Mouse (Mus musculus): Measurements from ENCODE around the gene Hipk1.
"Not testable (repeated sequence)": the region's sequence is repeated elsewhere in the genome, so short reads cannot be mapped to it uniquely, and the experiment has no call there.

Hipk1 gene

DNA sequence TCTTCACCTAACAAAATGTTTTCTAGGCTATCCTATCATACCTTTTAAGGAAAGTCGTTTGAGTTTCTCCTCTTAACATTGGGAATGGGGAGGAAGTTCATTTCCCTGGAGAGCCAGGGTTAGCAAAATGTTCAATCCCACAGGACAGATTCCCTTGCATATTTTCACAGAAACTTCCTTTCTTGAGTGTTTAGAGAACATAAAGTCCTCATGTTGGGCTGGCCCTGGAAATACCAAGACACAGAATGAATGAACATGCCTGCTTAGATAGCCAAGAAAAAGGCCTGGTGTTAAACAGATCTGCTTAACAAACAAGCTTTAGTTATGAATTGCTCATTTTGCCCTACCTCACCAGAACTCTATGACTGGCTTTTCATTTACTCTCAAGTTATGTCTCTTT is 1.2 kb upstream of the Hipk1 start:
- no peak for DNase-seq (ENCODE audit: low spot score)

DNA sequence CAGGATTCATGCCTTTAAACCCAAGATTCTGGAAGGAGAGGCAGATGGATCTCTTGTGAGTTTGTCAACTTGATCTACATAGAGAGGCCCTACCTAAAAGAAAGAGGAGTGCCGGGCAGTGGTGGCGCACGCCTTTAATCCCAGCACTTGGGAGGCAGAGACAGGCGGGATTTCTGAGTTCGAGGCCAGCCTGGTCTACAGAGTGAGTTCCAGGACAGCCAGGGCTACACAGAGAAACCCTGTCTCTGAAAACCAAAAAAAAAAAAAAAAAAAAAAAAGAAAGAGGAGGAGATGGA is 696 bp upstream of the Hipk1 start:
- DNase-seq (ENCODE audit: low spot score) = not testable (repeated sequence)

DNA sequence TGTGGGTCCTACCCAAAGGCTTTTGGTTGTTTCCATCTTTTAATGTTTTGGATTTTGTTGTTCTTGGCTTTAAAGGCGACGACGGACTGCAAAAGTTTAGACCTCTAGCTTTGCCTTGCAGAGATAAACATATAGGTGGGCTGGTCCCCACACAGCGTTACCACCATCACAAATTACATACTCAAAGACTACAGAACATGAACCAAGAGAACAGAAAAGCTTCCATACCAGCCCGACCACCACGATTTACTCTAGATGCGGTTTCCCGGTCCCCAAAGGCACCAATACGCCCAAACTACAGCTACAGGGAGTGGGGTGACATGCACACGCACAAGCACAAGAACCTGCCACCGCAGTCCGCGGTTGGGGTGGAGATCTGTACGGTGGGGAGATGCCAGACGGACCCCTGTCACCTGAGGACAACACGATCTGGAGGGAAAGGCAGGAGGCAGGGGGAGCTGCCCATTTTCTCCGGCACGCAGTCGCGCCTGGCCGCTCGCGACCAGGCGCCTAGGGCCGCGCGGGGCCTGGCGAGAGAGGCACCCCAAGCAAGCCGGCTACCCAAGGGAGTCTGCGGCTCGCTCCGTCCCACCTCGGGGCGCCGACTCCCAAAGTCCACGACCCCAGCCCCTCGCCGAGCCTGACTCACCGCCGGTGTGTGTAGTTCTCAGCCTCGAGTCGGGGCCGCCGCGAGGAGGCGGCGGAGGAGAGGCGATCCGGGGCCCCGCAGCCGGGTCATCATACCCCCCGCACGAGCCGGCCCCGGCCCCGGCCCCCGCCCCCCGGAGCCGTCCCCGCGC is 817 bp downstream of the Hipk1 start:
- DNase-seq (ENCODE audit: low spot score) = peak; percentile 40

DNA sequence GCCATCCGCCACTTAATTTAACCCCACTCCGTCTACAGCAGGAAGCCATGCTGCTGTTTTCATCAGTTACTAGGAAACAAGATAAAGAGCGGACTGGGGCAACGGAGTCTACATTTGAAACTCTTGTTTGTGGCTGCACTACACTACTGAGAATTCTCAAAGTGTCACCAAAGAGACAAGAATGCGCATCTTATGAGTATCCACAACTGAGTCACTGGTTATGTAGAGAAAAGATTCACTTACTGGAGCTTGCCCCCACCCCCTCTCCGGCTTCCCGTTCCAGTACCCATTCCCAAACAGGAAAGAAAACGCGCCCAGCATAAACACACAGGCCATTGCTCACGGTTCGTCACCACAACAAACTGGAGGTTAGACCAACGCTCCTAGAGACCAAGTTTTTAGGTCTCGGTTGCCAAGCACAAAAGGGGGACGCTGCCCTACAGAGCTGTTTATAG is 1.4 kb downstream of the Hipk1 start:
- peak; percentile 45 for DNase-seq (ENCODE audit: low spot score)

DNA sequence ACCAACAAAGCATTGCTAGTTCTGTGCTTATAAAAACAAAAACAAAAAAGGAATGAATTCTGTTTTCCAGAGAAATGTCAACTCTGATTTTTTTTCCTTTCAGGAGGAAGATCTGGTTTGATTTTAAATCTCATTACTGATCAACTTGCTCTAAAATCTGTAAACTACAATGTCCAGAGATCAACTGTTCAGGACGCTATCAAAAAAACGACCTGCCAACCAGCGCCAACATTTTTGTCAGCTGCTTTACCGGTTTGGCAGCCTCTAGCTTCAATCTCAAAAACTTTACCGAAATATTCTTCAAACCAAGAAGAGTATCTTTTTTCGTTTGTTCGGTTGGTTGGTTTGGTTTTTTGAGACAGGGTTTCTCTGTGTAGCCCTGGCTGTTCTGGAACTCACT is 2.3 kb downstream of the Hipk1 start:
- no peak for DNase-seq (ENCODE audit: low spot score)

DNA sequence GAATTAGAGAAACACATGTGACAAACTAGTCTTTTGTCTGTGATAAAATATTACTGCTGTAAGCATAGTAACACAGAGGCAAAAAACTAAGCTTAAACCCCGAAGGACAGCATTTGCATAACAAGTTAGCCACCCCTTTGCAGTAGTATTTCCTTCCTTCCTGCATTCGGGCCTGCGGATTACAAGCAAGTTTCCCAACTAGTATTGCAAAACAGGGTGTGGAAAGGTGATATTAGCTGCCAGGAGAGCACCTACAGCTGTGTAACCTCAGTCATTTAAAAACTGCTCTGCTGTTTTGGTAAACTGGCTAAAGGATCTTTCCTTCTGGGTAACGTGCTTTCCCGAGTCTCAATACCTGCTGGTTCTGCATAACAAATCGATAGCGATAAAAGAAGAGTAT is 4.1 kb downstream of the Hipk1 start:
- no peak for DNase-seq (ENCODE audit: low spot score)

DNA sequence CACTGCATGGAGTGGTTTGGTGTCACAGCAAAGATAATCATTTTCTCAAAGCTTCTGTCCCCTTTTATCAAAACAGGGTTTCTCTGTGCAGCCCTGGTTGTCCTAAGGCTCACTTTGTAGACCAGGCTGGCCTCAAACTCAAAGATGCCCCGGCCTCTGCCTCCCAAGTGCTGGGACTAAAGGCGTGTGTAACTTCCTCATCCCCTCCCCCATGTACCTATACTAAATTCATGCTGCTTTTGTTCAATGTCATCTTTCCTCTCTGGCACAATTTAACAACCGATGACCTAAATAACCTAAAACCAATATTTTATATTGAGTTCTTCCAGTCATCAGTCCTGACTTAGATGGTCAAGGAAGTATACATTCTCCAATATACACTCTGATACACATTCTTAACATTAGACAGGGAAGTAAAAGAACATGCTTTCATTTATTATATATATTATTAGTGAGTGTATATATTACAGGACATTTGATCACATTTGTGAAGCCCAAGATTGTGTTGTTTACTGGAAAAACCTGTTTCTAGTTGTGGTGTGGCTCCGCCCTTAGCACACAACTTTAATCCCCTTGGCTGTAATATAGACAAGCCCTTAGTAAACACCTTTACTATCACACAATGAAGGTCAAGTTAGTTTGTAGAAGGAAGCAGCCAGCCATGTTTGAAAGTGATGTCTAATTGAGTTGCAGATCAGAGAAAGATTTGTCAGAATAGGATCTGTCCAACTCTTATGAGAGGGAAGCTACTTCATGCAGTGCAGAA is 8.3 kb downstream of the Hipk1 start:
- no peak for DNase-seq (ENCODE audit: low spot score)

DNA sequence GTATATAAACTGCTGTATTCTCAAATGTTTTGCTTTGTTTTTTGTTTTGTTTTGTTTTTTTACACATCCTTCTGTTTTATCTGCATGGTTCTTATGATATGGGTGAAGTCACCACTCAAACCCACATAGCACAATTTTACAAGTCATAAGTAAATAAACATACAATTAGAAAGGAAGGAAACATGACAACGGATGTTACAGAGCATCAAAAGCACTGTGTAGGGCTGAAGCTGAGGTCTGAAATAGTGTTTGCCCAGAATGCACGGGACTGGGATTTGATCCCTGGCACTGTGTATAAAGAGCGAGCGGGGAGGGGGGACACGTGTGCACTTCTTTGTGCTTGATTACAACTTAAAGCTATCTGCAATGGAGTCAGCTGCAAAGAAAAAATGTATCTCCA is 10.6 kb downstream of the Hipk1 start:
- DNase-seq (ENCODE audit: low spot score) = no peak

DNA sequence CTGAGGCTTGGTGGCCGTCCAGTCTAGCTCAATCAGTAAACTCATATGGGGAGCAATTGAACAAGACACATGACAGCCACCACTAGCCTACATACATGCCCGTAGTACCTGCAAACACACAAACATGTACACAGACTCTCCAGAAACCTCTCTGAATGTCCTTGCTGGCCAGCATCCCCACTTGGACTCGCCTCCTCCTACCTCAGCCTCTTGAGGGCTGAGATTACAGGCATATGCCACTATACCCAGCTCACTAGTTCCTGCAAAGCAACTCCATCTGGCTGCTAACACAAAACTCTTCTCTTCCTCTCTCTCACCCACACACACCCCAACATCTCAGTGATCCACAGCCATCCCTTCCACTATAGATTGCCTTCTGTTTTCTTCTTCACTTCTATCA is 11.1 kb downstream of the Hipk1 start:
- DNase-seq (ENCODE audit: low spot score) = no peak

DNA sequence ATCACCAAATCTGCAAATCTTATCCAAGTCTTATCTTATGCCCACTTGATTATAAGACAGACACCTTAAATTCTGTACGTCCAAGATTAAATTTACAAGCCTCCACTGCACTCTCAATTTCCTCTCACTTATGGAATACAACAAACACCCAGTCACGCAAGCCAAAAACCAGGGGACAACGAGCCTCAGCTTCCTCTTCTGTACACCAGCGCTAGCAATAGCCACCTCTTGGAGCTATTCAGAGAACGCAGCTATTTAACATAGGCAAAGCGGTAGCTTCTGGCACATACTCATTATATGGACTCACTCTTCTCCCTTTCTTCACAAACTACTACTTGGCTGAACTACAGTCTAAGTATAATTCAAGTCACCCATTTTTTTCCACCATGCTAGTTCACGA is 12.2 kb downstream of the Hipk1 start:
- no peak for DNase-seq (ENCODE audit: low spot score)

DNA sequence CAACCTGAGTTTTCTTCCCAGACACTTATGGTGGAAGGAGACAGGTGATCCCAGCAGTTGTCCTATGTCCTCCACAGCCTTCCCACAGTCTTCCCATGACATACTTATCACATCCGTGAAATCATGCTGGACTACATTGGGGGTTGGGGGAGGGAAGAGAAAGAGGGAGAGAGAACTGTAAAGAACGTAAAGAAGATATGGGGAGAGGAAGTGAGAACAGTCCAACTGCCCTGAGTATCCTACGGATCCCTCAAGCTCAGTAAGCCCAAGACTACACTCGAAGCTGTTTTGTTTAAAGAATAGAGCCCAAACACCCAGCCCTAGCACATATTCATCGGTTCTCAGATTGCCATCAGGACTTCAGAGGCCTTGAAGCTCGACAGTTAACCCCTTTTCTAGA is 12.7 kb downstream of the Hipk1 start:
- DNase-seq (ENCODE audit: low spot score) = no peak

DNA sequence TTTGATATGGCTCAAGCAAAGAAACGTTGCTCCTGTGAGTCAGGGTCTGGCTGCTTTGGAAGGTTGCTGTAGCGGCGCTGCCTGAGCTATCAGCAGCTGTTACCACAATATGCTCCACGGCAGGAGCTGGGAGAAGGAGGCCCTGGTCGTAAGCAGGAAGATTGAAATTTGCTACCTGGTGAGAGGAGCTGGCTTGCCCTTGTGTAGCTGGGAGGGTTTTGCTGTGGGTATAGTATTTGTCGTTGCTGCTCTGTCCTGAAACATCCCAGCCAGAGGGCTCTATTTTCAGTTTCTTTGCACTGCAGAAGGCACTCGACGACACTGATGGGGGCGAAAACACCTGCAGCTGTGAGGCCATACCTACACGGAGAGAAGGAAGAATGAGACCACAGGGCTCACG is 13.4 kb downstream of the Hipk1 start:
- no peak for DNase-seq (ENCODE audit: low spot score)

DNA sequence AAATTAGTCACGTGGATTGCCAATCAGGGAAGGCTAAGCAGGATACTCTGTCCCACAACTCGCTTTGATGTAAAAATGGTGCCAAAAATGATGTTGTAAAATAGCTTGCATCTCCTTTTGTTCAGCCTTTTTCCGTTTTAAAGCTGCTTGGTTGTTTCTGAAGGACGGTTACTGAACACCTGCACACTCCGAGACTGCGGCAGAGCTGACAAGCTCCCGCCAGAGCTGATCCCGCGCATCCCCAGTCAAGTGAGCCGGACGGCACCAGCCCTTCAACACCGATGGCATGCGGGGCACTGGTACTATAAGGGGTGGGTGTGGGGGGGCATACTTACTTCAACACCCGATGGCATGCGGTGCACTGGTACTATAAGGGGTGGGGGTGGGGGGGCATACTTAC is 17.4 kb downstream of the Hipk1 start:
- no peak for DNase-seq (ENCODE audit: low spot score)

DNA sequence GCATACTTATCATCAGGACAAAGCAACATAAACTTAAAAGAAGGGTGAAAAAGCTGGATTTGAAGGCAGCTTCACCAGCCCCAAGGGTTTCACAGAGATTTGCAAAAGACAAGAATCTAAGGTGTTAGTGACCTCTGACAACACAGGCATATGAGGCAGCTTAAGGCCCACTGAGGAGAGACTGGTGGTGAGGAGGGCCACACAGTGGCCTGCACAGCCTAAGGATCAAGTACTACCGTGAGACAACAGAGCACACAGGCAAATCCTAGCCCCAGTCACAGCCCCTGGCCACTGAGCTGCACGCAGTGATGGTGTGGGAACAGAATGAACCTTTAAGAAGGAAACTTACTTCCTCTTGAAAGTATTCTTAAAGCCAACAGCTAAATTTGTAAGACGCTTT is 17.9 kb downstream of the Hipk1 start:
- no peak for DNase-seq (ENCODE audit: low spot score)

DNA sequence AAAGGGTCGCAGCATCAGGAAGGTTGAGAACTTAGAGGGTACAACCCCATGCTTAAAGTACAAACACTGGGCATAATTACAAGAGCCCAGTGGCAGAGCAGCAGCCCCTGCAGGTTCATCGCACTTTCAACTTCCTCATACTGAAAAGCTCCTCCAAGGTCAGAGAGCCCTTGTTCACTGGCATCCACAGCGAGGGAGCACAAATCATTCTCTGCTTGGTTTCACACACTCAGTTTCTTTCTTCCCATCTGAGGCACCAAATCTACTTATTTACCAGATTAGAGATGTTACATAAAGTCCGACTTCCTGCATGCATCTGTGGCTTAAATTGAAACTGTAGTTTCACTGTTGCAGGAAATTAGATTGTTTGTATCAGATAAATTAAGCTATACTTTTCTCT is 18.5 kb downstream of the Hipk1 start:
- no peak for DNase-seq (ENCODE audit: low spot score)

DNA sequence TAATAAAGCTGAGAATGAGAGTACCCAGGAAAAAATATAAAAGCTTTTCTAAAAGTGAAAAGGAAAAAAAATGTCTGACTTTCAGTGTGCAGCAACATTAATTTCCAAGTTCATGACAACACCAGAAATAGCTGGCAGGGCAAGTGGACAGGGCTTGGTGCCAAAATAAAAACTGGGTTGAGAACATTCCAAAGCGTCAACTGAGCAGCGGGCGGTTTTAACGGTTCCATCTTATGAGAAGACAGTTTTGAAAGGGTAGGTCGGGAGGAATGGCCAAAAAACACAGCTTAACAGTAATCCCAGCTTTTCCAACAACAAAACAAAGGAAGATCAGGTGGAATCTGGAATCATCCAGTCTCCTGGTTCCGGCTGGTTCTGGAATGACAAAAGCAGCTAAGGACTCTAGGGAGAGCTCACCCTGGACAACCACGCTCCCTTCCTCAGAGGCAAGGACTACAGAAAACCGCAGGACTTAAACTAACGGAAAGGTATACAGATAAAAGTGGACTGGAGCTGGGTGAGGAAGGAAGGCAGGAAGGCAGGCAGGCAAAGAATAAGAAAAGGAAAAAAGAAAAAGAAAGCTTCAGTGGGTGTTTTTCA is 19.7 kb downstream of the Hipk1 start:
- DNase-seq (ENCODE audit: low spot score) = peak; percentile 78

DNA sequence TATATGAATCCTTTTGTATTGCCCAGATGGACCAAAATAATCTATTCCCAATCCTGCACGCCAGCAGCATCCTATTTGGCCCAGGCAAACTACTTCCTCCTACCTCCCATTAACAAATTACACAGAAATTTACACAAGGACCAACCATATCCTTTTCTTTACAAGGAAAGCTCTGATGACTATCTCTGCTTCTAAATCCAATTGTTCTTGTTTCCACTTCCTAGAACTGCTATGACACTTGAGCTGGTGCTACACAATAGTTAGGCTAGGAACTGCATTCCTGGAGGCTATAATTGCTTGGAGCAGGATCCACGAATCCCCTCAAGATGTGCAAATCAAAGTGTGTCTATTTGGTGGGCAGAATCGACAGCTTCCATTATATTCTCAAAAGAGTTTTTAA is 24.6 kb downstream of the Hipk1 start:
- no peak for DNase-seq (ENCODE audit: low spot score)

DNA sequence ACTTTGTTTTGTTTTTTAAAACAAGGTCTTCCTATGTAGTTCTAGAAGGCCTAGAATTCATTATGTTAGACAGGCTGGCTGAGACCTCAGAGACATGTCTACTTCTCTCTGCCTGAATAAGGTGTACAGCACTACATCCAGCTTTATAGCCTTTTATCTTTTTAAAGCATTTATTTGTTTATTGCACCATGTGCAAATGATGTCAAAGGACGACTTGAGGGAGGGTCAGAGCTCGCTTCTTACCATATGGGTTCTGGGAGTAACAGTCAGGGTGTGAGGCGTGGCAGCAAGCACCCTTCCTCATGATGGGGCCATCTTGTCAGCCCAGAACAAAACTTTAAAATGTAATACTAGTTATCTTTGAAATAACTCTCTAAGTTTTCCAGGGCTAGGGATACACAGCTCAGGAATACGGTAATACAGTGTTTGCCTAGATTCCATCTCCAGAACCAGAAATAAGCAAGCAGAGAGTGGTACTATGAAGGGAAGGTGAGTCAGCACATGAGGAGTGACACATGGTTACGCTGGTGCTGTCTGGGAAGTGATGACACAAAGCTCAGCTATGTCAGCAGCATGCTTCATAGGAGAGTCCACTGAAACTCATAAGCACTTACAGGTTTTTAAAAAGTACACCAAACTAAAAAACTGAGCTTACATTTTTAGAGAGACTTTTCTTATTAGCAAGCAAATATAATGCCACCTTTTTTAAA is 31.9 kb downstream of the Hipk1 start:
- DNase-seq (ENCODE audit: low spot score) = no peak

DNA sequence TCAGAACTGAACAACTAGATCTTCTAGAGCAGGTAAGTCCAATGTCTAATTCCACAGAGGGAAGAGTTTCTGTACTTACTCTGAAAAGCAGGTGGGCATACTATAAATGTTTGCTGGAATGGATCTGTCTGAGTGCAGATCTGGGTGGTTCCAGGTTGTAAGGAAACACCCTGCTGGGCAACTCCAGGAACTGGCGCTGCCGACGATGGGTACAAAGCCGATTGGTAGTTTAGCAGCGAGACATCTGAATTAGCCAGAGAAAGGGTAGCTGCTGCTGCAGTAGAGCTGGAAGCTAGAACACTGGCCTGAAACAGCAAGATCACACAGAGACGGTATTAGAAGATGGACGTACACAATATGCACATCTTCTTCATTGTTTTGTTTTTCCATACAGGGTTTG is 32.9 kb downstream of the Hipk1 start:
- no peak for DNase-seq (ENCODE audit: low spot score)

DNA sequence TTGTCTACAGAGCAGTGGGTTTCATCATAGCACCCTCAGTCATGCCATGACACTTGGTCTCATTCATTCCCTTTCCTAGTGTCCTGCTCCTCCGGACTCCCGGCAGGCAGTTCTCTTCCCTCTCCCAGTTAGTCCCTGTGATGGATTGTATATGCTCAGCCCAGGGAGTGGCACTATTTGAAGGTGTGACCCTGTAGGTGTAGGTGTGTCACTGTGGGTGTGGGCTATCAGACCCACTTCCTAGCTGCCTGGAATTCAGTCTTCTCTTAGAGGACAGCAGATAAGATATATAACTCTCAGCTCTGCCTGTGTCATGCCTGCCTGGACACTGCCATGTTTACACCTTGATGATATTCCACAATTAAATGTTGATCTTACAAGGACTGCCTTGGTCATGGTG is 34.4 kb downstream of the Hipk1 start:
- DNase-seq (ENCODE audit: low spot score) = no peak

DNA sequence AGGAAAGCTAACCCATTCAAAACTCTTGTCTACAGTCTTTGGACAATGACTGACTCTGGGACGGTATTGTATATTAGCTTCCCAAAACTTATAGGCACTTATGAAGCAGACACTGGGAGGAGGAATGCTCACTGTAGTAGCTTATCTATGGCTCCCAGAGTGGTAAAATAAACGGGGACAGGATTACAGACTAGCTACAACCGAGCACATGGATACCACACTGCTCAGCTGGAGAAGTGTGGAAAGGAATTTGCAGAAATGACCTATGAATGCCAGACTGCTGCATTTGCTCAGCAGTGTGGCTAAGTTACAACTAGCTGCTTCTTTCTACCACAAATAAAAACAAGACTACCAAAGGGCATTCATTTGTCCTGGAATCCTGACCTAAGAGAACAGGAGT is 36.0 kb downstream of the Hipk1 start:
- DNase-seq (ENCODE audit: low spot score) = no peak

DNA sequence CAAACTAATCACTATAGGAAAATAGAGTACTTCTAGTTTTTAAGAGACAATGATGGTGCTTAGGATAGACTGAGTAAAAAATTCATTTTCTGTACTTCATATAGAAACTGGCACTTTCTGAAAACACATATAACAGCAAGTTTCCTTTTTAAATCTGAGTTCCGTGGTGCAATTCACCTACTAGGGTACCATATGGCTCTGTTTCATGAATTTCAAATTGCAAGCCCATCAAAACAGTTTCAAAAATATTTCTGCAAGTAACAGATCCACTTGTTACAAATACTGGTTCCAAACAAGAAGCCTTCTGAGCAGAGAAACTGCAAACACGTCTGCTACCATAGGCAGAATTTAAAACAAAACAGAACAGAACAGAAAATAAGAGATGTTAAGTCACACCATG is 39.8 kb downstream of the Hipk1 start:
- DNase-seq (ENCODE audit: low spot score) = no peak

DNA sequence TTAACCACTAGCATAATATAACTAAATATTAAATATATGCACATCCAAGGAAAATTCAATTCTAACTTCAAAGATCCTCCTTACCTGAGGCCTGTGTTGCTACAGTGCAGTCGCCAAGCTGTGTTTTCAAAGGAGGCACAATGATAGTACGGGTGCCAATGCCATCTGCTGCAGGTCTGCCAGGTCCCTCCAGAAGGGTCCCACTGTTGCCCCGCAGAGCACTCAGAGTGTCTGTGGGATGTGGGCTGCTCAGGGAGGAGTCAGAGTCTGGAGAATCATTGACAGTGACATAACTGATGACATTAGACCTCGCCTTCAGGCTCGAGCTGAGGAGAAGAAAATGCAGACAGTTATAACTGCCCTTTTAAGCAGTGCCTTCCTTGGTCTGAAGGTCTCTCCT is 44.7 kb downstream of the Hipk1 start:
- no peak for DNase-seq (ENCODE audit: low spot score)

Measured in urinary bladder, postnatal 14 days (tissue).